Mouse (Mus musculus) spleen, postnatal 10 days (tissue): ENCODE measurements around the gene Catsper3.

Source experiments
- DNase-seq, 2 experiments: peaks; one replicate each; pipeline ENCODE4 v3.0.0; 2021 to 2022; ENCODE audit warnings: low spot score in 2 of 2

Gene Catsper3

DNA sequence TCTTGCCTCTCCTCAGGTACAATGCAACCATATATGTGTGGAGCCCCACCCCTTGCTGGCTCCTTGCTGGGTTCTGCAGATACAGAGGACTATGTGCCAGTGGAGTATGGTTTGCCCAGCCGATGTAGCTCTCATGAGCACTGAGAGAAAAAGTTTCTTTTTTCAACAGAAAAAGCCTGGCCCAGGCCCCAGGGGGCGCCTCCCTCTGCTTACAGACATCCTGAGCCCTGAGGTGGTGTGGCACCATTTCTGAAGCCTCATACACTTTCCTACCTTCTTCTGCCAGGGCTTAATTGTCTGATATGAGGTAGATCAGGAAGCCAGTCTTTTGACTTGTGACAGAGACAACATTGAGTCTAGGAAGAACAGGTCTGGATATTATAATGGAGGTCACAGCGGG is 67.8 kb downstream of the Catsper3 start:
- no peak for DNase-seq

DNA sequence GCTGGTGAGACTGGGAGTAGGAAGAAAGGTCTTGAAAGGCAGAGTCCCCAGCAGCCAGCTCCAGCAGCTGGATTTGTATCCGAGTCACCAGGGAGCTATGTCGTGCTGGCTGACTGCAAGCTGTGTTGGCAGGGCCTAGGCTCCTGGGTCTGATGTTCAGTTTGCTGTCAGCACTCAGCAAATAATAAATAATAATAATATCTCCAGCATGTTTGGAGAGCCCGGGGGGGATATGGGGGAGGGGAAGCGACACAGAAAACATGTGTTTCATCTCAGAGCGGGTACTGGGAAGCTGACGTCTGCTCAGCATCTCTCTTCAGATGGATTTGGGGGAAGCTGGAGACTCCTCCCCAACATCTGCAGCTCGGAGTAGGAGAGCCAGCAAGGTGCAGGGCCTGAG is 71.4 kb downstream of the Catsper3 start:
- no peak for DNase-seq

DNA sequence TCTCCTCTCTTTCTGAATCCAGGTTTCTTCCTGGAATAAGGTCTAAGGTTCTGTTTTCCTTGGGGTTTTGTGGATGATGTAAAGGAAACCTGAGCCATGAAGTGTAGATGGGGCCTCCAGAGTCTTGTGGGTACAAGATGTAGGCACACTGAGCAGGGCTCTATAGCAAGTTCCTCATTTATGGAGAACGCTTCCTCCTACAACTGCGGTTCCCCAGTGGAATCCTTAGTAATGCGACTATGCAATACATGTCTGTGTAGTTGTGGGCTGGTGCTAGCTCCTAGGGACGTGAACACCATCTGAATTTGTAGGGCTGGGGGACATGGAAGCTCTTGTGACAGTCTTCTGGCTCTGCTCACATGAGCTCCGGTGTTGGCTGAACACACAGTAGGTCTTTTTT is 74.1 kb downstream of the Catsper3 start:
- DNase-seq, result no peak
